Comparison of ENCODE assay signal across 9 mouse cellular contexts in genomic region chr17:3448725-3449124, GRCm38 (mm10).
DNase-seq lines count a peak whose midpoint lies in the region; ATAC-seq and TF ChIP-seq lines count a peak whose summit lies in the region.
"Had no signal": no experiment of that assay in that cellular context is flagged by ENCODE, and none has a peak within 500 bp of the region (broad histone marks: within the 10 kb centered on the region; RNA-seq: fewer than 3 reads in every experiment).

No protein-coding gene starts in this region.

- no peak for ATAC-seq in embryonic facial prominence, embryonic 14.5 days (ENCODE audit: low read depth)
- 0 out of 2 replicates have a peak, but pooled peaks have one; percentile 43 for ATAC-seq in hindbrain, postnatal 0 days
- ATAC-seq in limb, embryonic 11.5 days (ENCODE audit: insufficient number of reproducible peaks, low FRiP score, low TSS enrichment, low read depth), result no peak

- peaks cover 29% of the 10 kb centered on the region for H3K36me3 ChIP-seq in embryonic facial prominence, embryonic 14.5 days (ENCODE audit: control insufficient read depth, insufficient read depth, low read length)
- H3K36me3 ChIP-seq in hindbrain, postnatal 0 days (ENCODE audit: insufficient read depth, low read length), result no peaks in the 10 kb centered on the region
- H3K36me3 ChIP-seq in limb, embryonic 11.5 days (ENCODE audit: control insufficient read depth, insufficient read depth, low read length), result no peaks in the 10 kb centered on the region; the same call in 1 of the 2 replicates

- H3K27ac ChIP-seq in embryonic facial prominence, embryonic 14.5 days (replicated peaks; ENCODE audit: low read depth, low read length), result no peak overlapping the region
- H3K27ac ChIP-seq in hindbrain, postnatal 0 days, result no peak overlapping the region
- no peak overlapping the region for H3K27ac ChIP-seq in limb, embryonic 11.5 days (replicated peaks; ENCODE audit: low read depth, low read length)

- H3K4me3 ChIP-seq in embryonic facial prominence, embryonic 14.5 days (ENCODE audit: low read depth, low read length), result no peak overlapping the region
- no peak overlapping the region for H3K4me3 ChIP-seq in hindbrain, postnatal 0 days (ENCODE audit: low read length)
- no peak overlapping the region for H3K4me3 ChIP-seq in limb, embryonic 11.5 days (ENCODE audit: low read depth, low read length)
- H3K4me3 ChIP-seq: erythroblast, embryonic 14.5 days had no signal

- no peak overlapping the region for H3K4me2 ChIP-seq in embryonic facial prominence, embryonic 14.5 days (ENCODE audit: low read depth, low read length)
- H3K4me2 ChIP-seq in hindbrain, postnatal 0 days (ENCODE audit: low read depth, low read length), result no peak overlapping the region
- H3K4me2 ChIP-seq in limb, embryonic 11.5 days (ENCODE audit: low read depth, severe bottlenecking), result no peak overlapping the region

- no peak overlapping the region for H3K9ac ChIP-seq in embryonic facial prominence, embryonic 14.5 days (ENCODE audit: low read depth, low read length)
- H3K9ac ChIP-seq in hindbrain, postnatal 0 days (replicated peaks; ENCODE audit: low read length), result no peak overlapping the region
- no peak overlapping the region for H3K9ac ChIP-seq in limb, embryonic 11.5 days (ENCODE audit: low read length)

- DNase-seq in ovary, postnatal 36 days (ENCODE audit: low spot score), result peak; percentile 37
- DNase-seq in ovary, postnatal 10 days (ENCODE audit: low spot score), result no peak
- DNase-seq in adrenal gland, postnatal 14 days, result peak; percentile 69
- peak; percentile 74 for DNase-seq in embryonic facial prominence, embryonic 14.5 days (ENCODE audit: low spot score)
- DNase-seq in hindbrain, postnatal 0 days (ENCODE audit: low spot score), result peak; percentile 88
- peak; percentile 85 for DNase-seq in limb, embryonic 11.5 days (ENCODE audit: low spot score)
- peak; percentile 78 for DNase-seq in naive thymus-derived CD4-positive, alpha-beta T cell, adult 2 months (ENCODE audit: low read depth)
- DNase-seq in thymus, postnatal 36 days, result peak; percentile 19 to 42

- TF ChIP-seq CTCF in hindbrain, postnatal 0 days (IDR thresholded peaks at IDR 0.05; ENCODE audit: low read depth), result peak; percentile 90

- H3K9me3 ChIP-seq in embryonic facial prominence, embryonic 14.5 days (ENCODE audit: control insufficient read depth, low read length), result no peaks in the 10 kb centered on the region
- no peaks in the 10 kb centered on the region for H3K9me3 ChIP-seq in hindbrain, postnatal 0 days (ENCODE audit: low read length)
- H3K9me3 ChIP-seq in limb, embryonic 11.5 days (ENCODE audit: control insufficient read depth, low read length), result no peaks in the 10 kb centered on the region

- WGBS in embryonic facial prominence, embryonic 14.5 days, result 31% methylated on average over 3 of the region's 3 CpGs
- WGBS in hindbrain, postnatal 0 days, result 31% methylated on average over 3 of the region's 3 CpGs
- 29% methylated on average over 3 of the region's 3 CpGs for WGBS in limb, embryonic 11.5 days

- no peaks in the 10 kb centered on the region for H3K27me3 ChIP-seq in embryonic facial prominence, embryonic 14.5 days (replicated peaks; ENCODE audit: control insufficient read depth, insufficient read depth, low read length)
- no peaks in the 10 kb centered on the region for H3K27me3 ChIP-seq in hindbrain, postnatal 0 days (ENCODE audit: insufficient read depth, low read length)
- no peaks in the 10 kb centered on the region for H3K27me3 ChIP-seq in limb, embryonic 11.5 days (ENCODE audit: control insufficient read depth, insufficient read depth, low read length)

- H3K4me1 ChIP-seq in embryonic facial prominence, embryonic 14.5 days (ENCODE audit: control insufficient read depth, insufficient read depth, low read length), result peaks cover 5% of the 10 kb centered on the region; the same call in 1 of the 2 replicates
- no peaks in the 10 kb centered on the region for H3K4me1 ChIP-seq in hindbrain, postnatal 0 days (ENCODE audit: insufficient read depth, low read length)
- no peaks in the 10 kb centered on the region for H3K4me1 ChIP-seq in limb, embryonic 11.5 days (ENCODE audit: control insufficient read depth, insufficient read depth, low read length)
